Mouse (Mus musculus) neural tube, embryonic 14.5 days (tissue): Measurements from ENCODE around the gene Muc1. TPM values are rescaled to one million over a fixed set of nuclear protein-coding genes. Genes with fewer than 3 reads are reported as not detected.

Source experiments
- ATAC-seq: fragments of 200-750 bp; cut with Nextera tagmentation; 2 replicates; pipeline ENCODE4 v1.8.0; 2017; ENCODE audit warnings: low read depth, mild to moderate bottlenecking, moderate TSS enrichment, moderate library complexity
- H3K27ac ChIP-seq: fragments of 300-500 bp; sonication (generic); 2 replicates; pipeline ENCODE4 v1.5.1; 2014; ENCODE audit warnings: low read depth, mild to moderate bottlenecking, control low read depth, low read length, moderate library complexity, mixed read lengths
- H3K27me3 ChIP-seq: fragments of 300-500 bp; sonication (generic); 2 replicates; pipeline ENCODE4 v1.6.1; 2014; ENCODE audit warnings: low read length; ENCODE audit not compliant: control insufficient read depth, insufficient read depth
- H3K36me3 ChIP-seq: fragments of 300-500 bp; sonication (generic); 2 replicates; pipeline ENCODE4 v1.6.1; 2014; ENCODE audit warnings: low read length, mixed read lengths; ENCODE audit not compliant: control insufficient read depth, insufficient read depth
- H3K4me1 ChIP-seq: fragments of 300-500 bp; sonication (generic); 2 replicates; pipeline ENCODE4 v1.6.1; 2014; ENCODE audit warnings: low read length; ENCODE audit not compliant: control insufficient read depth, insufficient read depth
- H3K4me2 ChIP-seq: fragments of 300-500 bp; sonication (generic); 2 replicates; pipeline ENCODE4 v1.6.1; 2014; ENCODE audit warnings: mild to moderate bottlenecking, low read depth, low read length, control low read depth
- H3K4me3 ChIP-seq: fragments of 300-500 bp; sonication (generic); 2 replicates; pipeline ENCODE4 v1.5.1; 2014; ENCODE audit warnings: low read depth, low read length, control low read depth, mixed read lengths
- H3K9ac ChIP-seq: fragments of 300-500 bp; sonication (generic); replicated peaks from 2 replicates; pipeline ENCODE4 v1.6.1; 2014; ENCODE audit warnings: low read depth, mild to moderate bottlenecking, control low read depth, low read length, mixed read lengths
- H3K9me3 ChIP-seq: fragments of 300-500 bp; sonication (generic); 2 replicates; pipeline ENCODE4 v1.6.1; 2016; ENCODE audit warnings: low read length; ENCODE audit not compliant: control insufficient read depth
- WGBS: fragments of 180-500 bp; shearing (Covaris S2); extraction: QIAGEN DNeasy Blood & Tissue Kit; methylation state at CpG from one replicate; pipeline ENCODE4 v1.1.7; 2014; 5-methylcytosine and 5-hydroxymethylcytosine counted together
- polyA plus RNA-seq: library from polyadenylated mRNA; unstranded; fragments of >200 nt; fragmentation: Nextera tagmentation; extraction: Ambion mirVana; gene quantifications from 2 replicates; pipeline ENCODE4 v1.2.1, GENCODE M21; 2014

Gene Muc1
- 0.90 and 1.4 TPM in 2 replicates for polyA plus RNA-seq

DNA sequence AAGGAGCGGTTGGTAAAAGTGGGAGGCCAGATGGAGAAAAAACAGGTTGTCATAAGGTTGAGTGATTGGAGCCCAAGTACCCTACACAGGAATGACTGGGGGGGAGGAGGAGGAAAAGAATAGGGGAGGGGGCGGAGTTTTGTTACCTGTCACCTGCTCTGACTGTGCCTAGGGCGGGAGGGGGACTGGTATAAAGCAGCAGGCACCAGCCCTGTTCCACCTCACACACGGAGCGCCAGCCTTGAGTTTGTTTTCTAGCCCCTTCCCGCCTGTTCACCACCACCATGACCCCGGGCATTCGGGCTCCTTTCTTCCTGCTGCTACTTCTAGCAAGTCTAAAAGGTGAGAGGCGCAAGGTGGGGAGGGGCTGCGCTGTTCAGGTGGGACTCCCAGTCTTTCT, at the start of gene Muc1:
Muc1 (plus strand) TSS at position 222 of the 400 bp plus-strand sequence.
- H3K27me3 ChIP-seq: no peaks in the 10 kb centered on the region
- no peaks in the 10 kb centered on the region for H3K9me3 ChIP-seq
- H3K4me2 ChIP-seq: peak within 1 kb of the TSS; percentile 57
- H3K9ac ChIP-seq: peak within 1 kb of the TSS; percentile 21; the same call in 1 of the 2 replicates
- ATAC-seq: no peak
- peak within 1 kb of the TSS; percentile 70 for H3K27ac ChIP-seq
- peaks cover 30% of the 10 kb centered on the region for H3K4me1 ChIP-seq
- H3K4me3 ChIP-seq: peak within 1 kb of the TSS; percentile 40
- peaks cover 4% of the 10 kb centered on the region for H3K36me3 ChIP-seq
- WGBS: 32% methylated on average over 10 of the region's 10 CpGs

DNA sequence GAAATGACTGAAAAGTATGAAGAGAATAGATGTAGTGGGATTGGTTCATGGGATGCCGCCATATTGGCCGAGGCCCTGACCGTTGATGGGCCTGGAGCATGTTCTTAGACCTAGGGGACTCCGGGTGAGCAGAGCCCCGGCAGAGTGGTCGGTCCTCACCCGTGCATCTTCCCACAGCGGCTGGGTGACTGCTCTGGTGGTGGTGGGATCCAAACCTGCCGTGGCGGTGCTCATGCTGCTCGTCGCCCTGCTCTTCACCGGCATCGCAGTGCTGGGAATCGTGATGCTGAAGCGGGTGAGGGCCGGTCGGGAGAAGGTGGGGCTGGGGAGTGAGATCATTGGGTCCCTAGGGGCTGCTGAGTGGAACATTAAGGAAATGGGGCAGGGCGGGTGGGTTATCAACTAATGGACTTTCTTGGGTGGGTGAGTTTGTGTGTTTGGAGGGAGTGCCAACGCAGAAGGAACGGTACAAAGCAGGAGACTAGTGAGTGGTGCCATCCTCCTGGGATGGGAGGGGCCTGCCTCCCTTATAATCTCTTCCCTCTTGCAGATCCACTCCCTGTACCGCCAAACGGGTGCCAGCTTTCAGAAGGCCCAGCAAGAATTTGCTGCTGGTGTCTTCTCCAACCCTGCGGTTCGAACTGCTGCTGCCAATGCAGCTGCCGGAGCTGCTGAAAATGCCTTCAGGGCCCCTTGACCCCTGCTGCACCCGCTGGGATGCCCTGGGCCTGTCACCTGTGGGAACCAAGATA, 46.9 kb upstream of the Muc1 start:
- WGBS: 90% methylated on average over 27 of the region's 27 CpGs
- no peaks in the 10 kb centered on the region for H3K27me3 ChIP-seq
- no peak for ATAC-seq
- no peak overlapping the region for H3K4me3 ChIP-seq
- H3K36me3 ChIP-seq: peaks cover 22% of the 10 kb centered on the region
- peaks cover 31% of the 10 kb centered on the region for H3K4me1 ChIP-seq
- H3K9ac ChIP-seq: no peak overlapping the region
- no peak overlapping the region for H3K27ac ChIP-seq
- no peak overlapping the region for H3K4me2 ChIP-seq
- H3K9me3 ChIP-seq: no peaks in the 10 kb centered on the region

DNA sequence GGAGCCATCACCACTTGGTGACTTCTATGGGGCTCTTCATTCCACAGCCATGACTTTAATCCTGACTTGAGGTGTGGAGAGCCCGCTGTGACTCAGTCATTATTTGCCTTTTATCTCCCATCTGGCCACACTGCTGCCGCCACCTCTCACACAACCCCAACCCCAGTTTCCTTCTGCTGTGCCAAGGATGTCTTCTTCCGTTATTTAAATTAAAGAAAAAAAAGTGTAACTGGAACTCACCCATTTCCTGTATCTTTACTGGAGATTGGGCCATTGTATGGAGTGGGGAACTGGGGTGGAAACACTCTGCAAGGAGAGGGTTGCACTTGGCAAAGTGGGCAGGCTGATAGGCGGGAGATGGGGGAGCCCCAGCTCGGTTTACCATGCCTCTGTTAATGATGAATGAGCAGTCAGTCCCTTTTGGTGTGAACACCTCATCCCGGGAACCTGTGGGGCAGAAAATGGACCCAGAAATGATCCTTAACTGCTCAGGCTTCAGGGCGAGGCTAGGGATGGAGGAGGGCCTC, 46.3 kb upstream of the Muc1 start:
- peaks cover 31% of the 10 kb centered on the region for H3K4me1 ChIP-seq
- ATAC-seq: peak; percentile 2; the same call in 1 of the 2 replicates
- peak overlapping the region; percentile 71 for H3K9ac ChIP-seq

DNA sequence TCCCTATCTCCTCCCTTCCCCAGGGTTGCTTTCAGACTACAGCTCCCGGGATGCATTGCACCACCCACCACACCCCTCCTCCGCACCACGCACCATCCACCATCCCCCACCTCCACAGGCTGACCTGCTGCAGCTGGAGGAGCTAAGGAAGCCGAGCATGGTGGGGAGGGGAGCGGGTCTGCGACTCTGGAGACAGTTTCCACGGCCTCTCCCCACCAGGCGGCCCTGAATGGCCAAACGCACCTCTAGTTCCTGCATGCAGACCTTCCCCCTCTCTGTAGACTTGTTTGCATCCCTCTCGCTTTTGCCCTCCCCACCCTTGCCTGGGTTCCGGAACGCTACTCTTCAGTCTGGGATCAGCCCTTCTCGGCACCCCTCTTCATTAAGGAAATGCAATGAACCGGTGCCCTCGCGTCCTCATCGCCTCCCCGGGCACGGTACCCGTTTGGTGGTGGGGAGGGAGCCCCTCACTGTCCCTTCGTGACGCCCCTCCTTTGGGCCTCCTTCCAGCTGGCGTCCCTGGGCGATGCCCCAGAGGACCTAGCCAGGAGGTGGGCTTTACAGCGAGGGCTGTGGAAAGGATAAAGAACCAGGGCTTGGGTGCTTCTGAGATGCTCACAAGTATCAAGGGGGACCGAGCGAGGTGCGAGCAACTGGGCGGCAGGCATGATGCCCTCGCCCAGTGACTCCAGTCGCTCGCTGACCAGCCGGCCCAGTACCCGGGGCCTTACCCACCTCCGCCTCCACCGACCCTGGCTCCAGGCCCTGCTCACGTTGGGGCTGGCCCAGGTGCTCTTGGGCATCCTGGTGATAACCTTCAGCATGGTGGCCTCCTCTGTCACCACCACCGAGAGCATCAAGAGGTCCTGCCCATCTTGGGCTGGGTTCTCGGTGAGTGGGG, 45.5 kb upstream of the Muc1 start, which contains the start of gene Fam189b:
Fam189b (plus strand) TSS at position 86 of the 901 bp plus-strand sequence.
- H3K9me3 ChIP-seq: no peaks in the 10 kb centered on the region
- 7% methylated on average over 39 of the region's 39 CpGs for WGBS
- peak within 1 kb of the TSS; percentile 45 for H3K4me3 ChIP-seq
- no peaks in the 10 kb centered on the region for H3K27me3 ChIP-seq
- peaks cover 32% of the 10 kb centered on the region for H3K36me3 ChIP-seq
- H3K9ac ChIP-seq: peak within 1 kb of the TSS; percentile 71
- H3K4me2 ChIP-seq: peak within 1 kb of the TSS; percentile 99
- H3K27ac ChIP-seq: peak within 1 kb of the TSS; percentile 91
- H3K4me1 ChIP-seq: peaks cover 30% of the 10 kb centered on the region
- ATAC-seq: peak; percentile 92

More for the DNA sequence above, 46.3 kb upstream of the Muc1 start:
- H3K36me3 ChIP-seq: peaks cover 28% of the 10 kb centered on the region
- no peaks in the 10 kb centered on the region for H3K27me3 ChIP-seq
- 49% methylated on average over 7 of the region's 7 CpGs for WGBS
- no peaks in the 10 kb centered on the region for H3K9me3 ChIP-seq
- peak overlapping the region; percentile 99 for H3K4me2 ChIP-seq
- peak overlapping the region; percentile 45 for H3K4me3 ChIP-seq
- peak overlapping the region; percentile 91 for H3K27ac ChIP-seq

DNA sequence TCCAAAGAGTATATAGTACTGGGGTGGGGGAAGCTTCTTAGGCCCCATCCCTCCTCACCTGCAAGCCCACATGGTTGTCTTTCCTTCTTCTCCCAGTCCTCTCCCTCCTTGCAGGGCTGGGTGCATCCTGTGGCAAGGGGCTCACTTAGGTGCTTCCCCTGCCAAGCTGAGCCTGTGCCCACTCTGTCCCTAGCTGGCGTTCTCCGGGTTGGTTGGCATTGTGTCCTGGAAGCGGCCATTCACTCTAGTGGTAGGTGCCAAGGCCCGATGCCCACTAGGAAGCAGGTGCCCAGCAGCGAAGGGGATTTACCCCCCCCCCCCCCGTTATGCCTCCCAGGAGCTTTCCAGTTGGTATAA, 44.9 kb upstream of the Muc1 start:
- H3K9me3 ChIP-seq: no peaks in the 10 kb centered on the region
- H3K4me3 ChIP-seq: peak overlapping the region; percentile 45
- no peaks in the 10 kb centered on the region for H3K27me3 ChIP-seq
- peaks cover 37% of the 10 kb centered on the region for H3K36me3 ChIP-seq
- H3K4me2 ChIP-seq: peak overlapping the region; percentile 99
- H3K4me1 ChIP-seq: peaks cover 24% of the 10 kb centered on the region
- peak overlapping the region; percentile 91 for H3K27ac ChIP-seq
- 83% methylated on average over 6 of the region's 6 CpGs for WGBS
- H3K9ac ChIP-seq: peak overlapping the region; percentile 71
- ATAC-seq: no peak

DNA sequence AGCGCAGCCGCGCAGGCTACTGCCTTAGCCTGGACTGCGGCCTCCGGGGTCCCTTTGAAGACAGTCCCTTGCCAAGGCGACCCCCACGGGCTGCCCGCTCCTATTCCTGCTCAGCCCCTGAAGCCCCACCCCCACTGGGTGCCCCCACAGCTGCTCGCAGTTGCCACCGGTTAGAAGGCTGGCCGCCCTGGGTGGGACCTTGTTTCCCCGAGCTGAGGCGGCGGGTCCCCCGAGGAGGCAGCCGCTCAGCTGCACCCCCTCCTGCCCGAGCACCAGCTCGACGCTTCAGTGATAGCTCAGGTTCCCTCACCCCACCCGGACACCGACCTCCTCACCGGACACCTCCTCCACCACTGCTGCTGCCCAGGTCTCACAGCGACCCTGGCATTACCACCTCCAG, 41.7 kb upstream of the Muc1 start:
- Histone ChIP-seq H3K36me3 (0 out of 2 replicates have a peak, but pooled peaks cover 20% of the 10 kb centered on the region), H3K4me1 (peaks cover 21% of the 10 kb centered on the region), H3K4me2 (no peak overlapping the region), H3K9me3 (no peaks in the 10 kb centered on the region), H3K27me3 (no peaks in the 10 kb centered on the region), H3K9ac (no peak overlapping the region), H3K27ac (no peak overlapping the region), H3K4me3 (no peak overlapping the region)
- 40% methylated on average over 23 of the region's 23 CpGs for WGBS
- no peak for ATAC-seq

DNA sequence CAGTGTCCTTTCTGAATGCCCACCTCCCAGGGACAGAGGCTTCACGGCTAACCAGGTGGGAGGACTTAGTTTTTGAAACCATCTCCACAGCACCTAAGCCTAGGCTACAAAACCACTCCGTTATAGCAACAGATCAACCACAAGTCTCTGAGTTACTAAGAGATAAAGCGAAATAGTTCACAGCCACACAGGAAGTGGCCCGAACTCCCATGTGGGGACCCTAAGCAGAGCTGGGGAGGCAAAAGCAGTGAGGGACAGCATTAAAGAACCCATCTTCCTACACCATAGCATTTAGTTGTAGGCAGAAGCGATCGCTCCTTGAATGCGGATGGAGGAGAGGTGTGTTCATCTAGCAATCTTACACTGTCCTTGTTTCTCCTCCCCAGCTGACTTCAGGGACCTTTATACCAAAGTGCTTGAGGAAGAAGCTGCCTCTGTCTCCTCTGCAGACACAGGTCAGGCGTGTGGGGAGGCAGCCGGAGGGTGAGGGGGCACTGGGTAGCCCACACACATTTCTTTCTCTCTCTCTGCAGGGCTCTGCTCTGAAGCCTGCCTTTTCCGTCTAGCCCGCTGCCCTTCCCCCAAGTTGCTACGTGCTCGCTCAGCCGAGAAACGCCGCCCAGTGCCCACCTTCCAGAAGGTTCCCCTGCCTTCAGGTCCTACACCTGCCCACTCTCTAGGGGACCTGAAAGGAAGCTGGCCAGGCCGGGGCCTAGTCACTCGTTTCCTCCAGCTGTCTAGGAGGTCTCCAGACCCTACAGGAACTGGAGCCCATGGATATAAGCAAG, 41.0 kb upstream of the Muc1 start:
- Histone ChIP-seq H3K27me3 (no peaks in the 10 kb centered on the region), H3K4me2 (no peak overlapping the region), H3K4me3 (no peak overlapping the region), H3K36me3 (0 out of 2 replicates have a peak, but pooled peaks cover 18% of the 10 kb centered on the region), H3K9ac (no peak overlapping the region), H3K27ac (no peak overlapping the region), H3K9me3 (no peaks in the 10 kb centered on the region), H3K4me1 (peaks cover 17% of the 10 kb centered on the region)
- ATAC-seq: no peak
- 76% methylated on average over 18 of the region's 18 CpGs for WGBS

DNA sequence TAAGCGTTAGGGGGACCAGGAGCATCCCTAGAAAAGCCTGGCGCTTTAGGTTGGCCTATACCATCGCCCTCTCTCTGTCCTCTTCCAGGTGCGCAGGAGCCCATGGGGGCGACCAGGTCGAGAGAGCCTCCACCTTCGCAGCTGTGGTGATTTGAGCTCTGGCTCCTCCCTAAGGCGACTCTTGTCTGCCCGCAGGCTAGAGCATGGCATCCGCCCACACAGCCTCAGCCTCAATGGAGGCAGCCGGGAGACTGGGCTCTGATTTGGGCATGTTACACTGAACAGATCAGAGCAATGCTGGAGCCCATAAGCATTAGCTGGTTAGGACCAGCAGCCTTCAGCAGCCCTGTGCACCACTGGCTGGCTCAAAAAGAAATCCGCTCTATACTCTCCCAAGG, 40.4 kb upstream of the Muc1 start:
- Histone ChIP-seq H3K4me3 (no peak overlapping the region), H3K9ac (no peak overlapping the region), H3K4me1 (peaks cover 17% of the 10 kb centered on the region), H3K9me3 (no peaks in the 10 kb centered on the region), H3K27ac (no peak overlapping the region), H3K27me3 (no peaks in the 10 kb centered on the region), H3K36me3 (0 out of 2 replicates have a peak, but pooled peaks cover 18% of the 10 kb centered on the region), H3K4me2 (no peak overlapping the region)
- 77% methylated on average over 12 of the region's 12 CpGs for WGBS
- ATAC-seq: no peak
